Mouse (Mus musculus) right cerebral cortex, adult 2 months (tissue): ENCODE results near the gene A4gnt.

ENCODE experiments used
- DNase-seq, 2 experiments: peaks; one replicate each; pipeline ENCODE4 v3.0.0; 2021 to 2022; ENCODE audit warnings: low spot score in 2 of 2

The A4gnt gene

GRCm38 (mm10) chr9:99632264-99632663, 20.0 kb downstream of the A4gnt start:
- no peak for DNase-seq

GRCm38 (mm10) chr9:99636776-99637175, 24.5 kb downstream of the A4gnt start:
- no peak for DNase-seq

- no peak for DNase-seq
Measured at GRCm38 (mm10) chr9:99637227-99637626, 24.9 kb downstream of the A4gnt start.

GRCm38 (mm10) chr9:99637736-99638135, 25.4 kb downstream of the A4gnt start:
- DNase-seq, result no peak

- no peak for DNase-seq
Measured at GRCm38 (mm10) chr9:99639957-99640356, 27.7 kb downstream of the A4gnt start.

GRCm38 (mm10) chr9:99645416-99645815, 33.1 kb downstream of the A4gnt start:
- no peak for DNase-seq

- no peak for DNase-seq
Measured at GRCm38 (mm10) chr9:99646102-99646501, 33.8 kb downstream of the A4gnt start.

- no peak for DNase-seq
Measured at GRCm38 (mm10) chr9:99660756-99661155, 48.5 kb downstream of the A4gnt start.

- no peak for DNase-seq
Measured at GRCm38 (mm10) chr9:99661606-99662166, 49.4 kb downstream of the A4gnt start.

GRCm38 (mm10) chr9:99662406-99662805, 50.1 kb downstream of the A4gnt start:
- DNase-seq, result peak; percentile 72 to 84

GRCm38 (mm10) chr9:99662887-99663286, 50.6 kb downstream of the A4gnt start:
- no peak for DNase-seq

- no peak for DNase-seq
Measured at GRCm38 (mm10) chr9:99667596-99667995, 55.3 kb downstream of the A4gnt start.

GRCm38 (mm10) chr9:99671603-99672002, 59.3 kb downstream of the A4gnt start:
- DNase-seq, result peak in 1 of 2 experiments; percentile 15
